Mouse (Mus musculus) midbrain, embryonic 13.5 days (tissue): ENCODE results near the gene Fbln5. TPM values are rescaled to one million over a fixed set of nuclear protein-coding genes. Genes with fewer than 3 reads are reported as not detected.

Source experiments
- ATAC-seq: fragments of 200-750 bp; cut with Nextera tagmentation; 2 replicates; pipeline ENCODE4 v1.8.0; 2017; ENCODE audit warnings: mild to moderate bottlenecking, moderate TSS enrichment, moderate library complexity
- H3K27ac ChIP-seq: fragments of 300-500 bp; sonication (generic); 2 replicates; pipeline ENCODE4 v1.5.1; 2015; ENCODE audit warnings: inconsistent platforms, mild to moderate bottlenecking, moderate library complexity
- H3K27me3 ChIP-seq: fragments of 300-500 bp; sonication (generic); 2 replicates; pipeline ENCODE4 v1.6.1; 2015; ENCODE audit warnings: mild to moderate bottlenecking, inconsistent platforms
- H3K36me3 ChIP-seq: fragments of 300-500 bp; sonication (generic); 2 replicates; pipeline ENCODE4 v1.6.1; 2015; ENCODE audit warnings: mild to moderate bottlenecking, inconsistent platforms
- H3K4me1 ChIP-seq: fragments of 300-500 bp; sonication (generic); replicated peaks from 2 replicates; pipeline ENCODE4 v1.6.1; 2015; ENCODE audit warnings: inconsistent platforms
- H3K4me2 ChIP-seq: fragments of 300-500 bp; sonication (generic); replicated peaks from 2 replicates; pipeline ENCODE4 v1.6.1; 2015; ENCODE audit warnings: moderate library complexity, mild to moderate bottlenecking, inconsistent platforms
- H3K4me3 ChIP-seq: fragments of 300-500 bp; sonication (generic); replicated peaks from 2 replicates; pipeline ENCODE4 v1.5.1; 2015; ENCODE audit warnings: mild to moderate bottlenecking, inconsistent platforms
- H3K9ac ChIP-seq: fragments of 300-500 bp; sonication (generic); replicated peaks from 2 replicates; pipeline ENCODE4 v1.6.1; 2015; ENCODE audit warnings: mild to moderate bottlenecking, inconsistent platforms
- H3K9me3 ChIP-seq: fragments of 300-500 bp; sonication (generic); 2 replicates; pipeline ENCODE4 v1.6.1; 2016; ENCODE audit warnings: mild to moderate bottlenecking, inconsistent platforms
- WGBS: fragments of 180-500 bp; shearing (Covaris S2); methylation state at CpG from one replicate; pipeline ENCODE4 v1.1.7; 2015; 5-methylcytosine and 5-hydroxymethylcytosine counted together
- polyA plus RNA-seq: library from polyadenylated mRNA; unstranded; fragments of >200 nt; fragmentation: Nextera tagmentation; extraction: Ambion mirVana; gene quantifications from 2 replicates; pipeline ENCODE4 v1.2.1, GENCODE M21; 2015

The Fbln5 gene
- polyA plus RNA-seq, 1 experiment from 2014 or later, result 3.4 TPM

GRCm38 (mm10) chr12:101740045-101740444 is 78.8 kb downstream of the Fbln5 start:
- Histone ChIP-seq H3K9ac (no peak overlapping the region), H3K27ac (no peak overlapping the region), H3K4me2 (no peak overlapping the region), H3K36me3 (no peaks in the 10 kb centered on the region), H3K4me1 (no peaks in the 10 kb centered on the region), H3K9me3 (no peaks in the 10 kb centered on the region), H3K27me3 (no peaks in the 10 kb centered on the region), H3K4me3 (no peak overlapping the region)
- no peak for ATAC-seq
- 85% methylated on average over 2 of the region's 2 CpGs for WGBS

- H3K9ac ChIP-seq, result no peak overlapping the region; the same call in 1 of the 2 replicates
Observed at GRCm38 (mm10) chr12:101718755-101719150, 100.1 kb downstream of the Fbln5 start.

GRCm38 (mm10) chr12:101718054-101718754 is 100.7 kb downstream of the Fbln5 start, which contains the start of gene Tc2n:
Gene Tc2n, minus strand, starts transcription at chr12:101718523.
- Histone ChIP-seq H3K4me1 (0 out of 2 replicates have a peak, but pooled peaks cover 3% of the 10 kb centered on the region), H3K9ac (peak within 1 kb of the TSS; percentile 67), H3K27ac (no peak within 1 kb of the TSS), H3K27me3 (peaks cover 21% of the 10 kb centered on the region), H3K9me3 (no peaks in the 10 kb centered on the region), H3K36me3 (no peaks in the 10 kb centered on the region), H3K4me2 (peak within 1 kb of the TSS; percentile 100), H3K4me3 (peak within 1 kb of the TSS; percentile 78)
- peak; percentile 97 for ATAC-seq
- under 1% methylated on average over 72 of the region's 75 CpGs for WGBS

More at GRCm38 (mm10) chr12:101718755-101719150, 100.1 kb downstream of the Fbln5 start:
- no peak overlapping the region for H3K27ac ChIP-seq
- peak; percentile 84; the same call in 1 of the 2 replicates for ATAC-seq
- 0 out of 2 replicates have a peak, but pooled peaks cover 3% of the 10 kb centered on the region for H3K4me1 ChIP-seq
- no peaks in the 10 kb centered on the region for H3K36me3 ChIP-seq
- peak overlapping the region; percentile 78 for H3K4me3 ChIP-seq
- H3K4me2 ChIP-seq, result peak overlapping the region; percentile 100
- peaks cover 21% of the 10 kb centered on the region for H3K27me3 ChIP-seq
- WGBS, result 0% methylated on average over 9 of the region's 9 CpGs
- no peaks in the 10 kb centered on the region for H3K9me3 ChIP-seq

GRCm38 (mm10) chr12:101699176-101699575 is 119.7 kb downstream of the Fbln5 start:
- H3K36me3 ChIP-seq, result no peaks in the 10 kb centered on the region
- no peak for ATAC-seq
- H3K4me1 ChIP-seq, result no peaks in the 10 kb centered on the region
- H3K4me2 ChIP-seq, result no peak overlapping the region
- H3K4me3 ChIP-seq, result no peak overlapping the region
- H3K9ac ChIP-seq, result no peak overlapping the region
- H3K9me3 ChIP-seq, result no peaks in the 10 kb centered on the region
- no peak overlapping the region for H3K27ac ChIP-seq
- H3K27me3 ChIP-seq, result no peaks in the 10 kb centered on the region
- WGBS, result 83% methylated on average over 3 of the region's 3 CpGs

Other genes starting within 250 kb of the Fbln5 start
- gene Tc2n, start 100.5 kb downstream of the Fbln5 start, polyA plus RNA-seq, result 0.09 and 0.21 TPM in 2 replicates
- gene Trip11, start 94.2 kb upstream of the Fbln5 start, polyA plus RNA-seq, result 24.2 and 26.4 TPM in 2 replicates
- 14.4 and 17.6 TPM in 2 replicates for gene Atxn3, start 139.2 kb upstream of the Fbln5 start, polyA plus RNA-seq
- gene Cpsf2, start 156.9 kb upstream of the Fbln5 start, polyA plus RNA-seq, result 33.4 and 36.7 TPM in 2 replicates